Mouse (Mus musculus) spleen, adult 2 months (tissue): ENCODE measurements around the gene Gins2.

Source experiments
- CTCF ChIP-seq: fragments of 200-500 bp; IDR thresholded peaks from 2 replicates; pipeline ENCODE4 v1.5.1; 2011; ENCODE audit warnings: mild to moderate bottlenecking, inconsistent platforms; ENCODE audit not compliant: insufficient read depth, insufficient read length, insufficient replicate concordance; ENCODE audit errors: extremely low read depth
- POLR2A ChIP-seq: fragments of 200-500 bp; IDR thresholded peaks from 2 replicates; pipeline ENCODE4 v1.6.1; 2011; ENCODE audit warnings: low read depth, low read length, inconsistent platforms

GRCm38 (mm10) chr8:120551677-120551980 is 37.5 kb downstream of the Gins2 start:
- TF ChIP-seq CTCF, result no peak
- no peak for TF ChIP-seq POLR2A
